Mouse (Mus musculus) gastrocnemius, postnatal 25 days (tissue): ENCODE results near the gene Ces2e. TPM values are rescaled to one million over a fixed set of nuclear protein-coding genes. Genes with fewer than 3 reads are reported as not detected.
"Not testable (repeated sequence)": the region's sequence is repeated elsewhere in the genome, so short reads cannot be mapped to it uniquely, and the experiment has no call there.

Source experiments
- DNase-seq: peaks from one replicate; pipeline ENCODE4 v3.0.0; 2022
- long read RNA-seq, 2 experiments: library from polyadenylated mRNA; stranded (forward); transcript quantifications; one replicate each; pipeline ENCODE4 v2.0.0; 2021
- total RNA-seq, 2 experiments: library from RNA; stranded (reverse); gene quantifications; 1 replicate in 1 of 2; 2 replicates in 1 of 2; pipeline ENCODE4 v1.2.3; 2021

Gene Ces2e
- total RNA-seq: under 1 TPM in 1 of 2 experiments, not detected in 1; 0.11 TPM
- long read RNA-seq, experiment 1, partial matches to known transcripts: 1 of 1 reads
- long read RNA-seq, experiment 1, other reads (novel, unspliced or antisense): 0 of 1 reads
- long read RNA-seq, experiment 2, partial matches to known transcripts: 0 of 1 reads
- long read RNA-seq, experiment 2, other reads (novel, unspliced or antisense): 1 of 1 reads

- no peak for DNase-seq
Observed at GRCm38 (mm10) chr8:104925972-104926596, at the start of gene Ces2e. TSS of gene Ces2e (plus strand) at chr8:104926260.

GRCm38 (mm10) chr8:104886223-104886926 is 39.7 kb upstream of the Ces2e start:
- DNase-seq: not testable (repeated sequence)

GRCm38 (mm10) chr8:104901746-104902145 is 24.3 kb upstream of the Ces2e start:
- no peak for DNase-seq

- DNase-seq: no peak
Observed at GRCm38 (mm10) chr8:104907111-104907510, 18.9 kb upstream of the Ces2e start.

GRCm38 (mm10) chr8:104909021-104909420 is 17.0 kb upstream of the Ces2e start:
- DNase-seq: peak; percentile 91

GRCm38 (mm10) chr8:104909651-104910050 is 16.4 kb upstream of the Ces2e start:
- DNase-seq: not testable (repeated sequence)

GRCm38 (mm10) chr8:104927301-104927700 is 1.2 kb downstream of the Ces2e start:
- DNase-seq: no peak

- no peak for DNase-seq
Observed at GRCm38 (mm10) chr8:104944665-104945064, 18.6 kb downstream of the Ces2e start.

GRCm38 (mm10) chr8:104947056-104947455 is 21.0 kb downstream of the Ces2e start, which contains the start of gene Ces2f:
TSS of gene Ces2f (plus strand) at chr8:104947356.
- no peak for DNase-seq

GRCm38 (mm10) chr8:104949031-104949430 is 23.0 kb downstream of the Ces2e start:
- no peak for DNase-seq

- DNase-seq: peak; percentile 7
Observed at GRCm38 (mm10) chr8:104961537-104961961, 35.5 kb downstream of the Ces2e start, which contains the start of gene Ces2g. TSS of gene Ces2g (plus strand) at chr8:104961718.

- no peak for DNase-seq
Observed at GRCm38 (mm10) chr8:104962229-104962901, 36.3 kb downstream of the Ces2e start.

- no peak for DNase-seq
Observed at GRCm38 (mm10) chr8:104963375-104963894, 37.4 kb downstream of the Ces2e start.

- no peak for DNase-seq
Observed at GRCm38 (mm10) chr8:104984126-104984525, 58.1 kb downstream of the Ces2e start.

Other genes starting within 250 kb of the Ces2e start
- not detected for gene Ces2a, start 192.3 kb upstream of the Ces2e start, total RNA-seq
- gene Ces2b, start 94.7 kb upstream of the Ces2e start, total RNA-seq: not detected
- gene Ces2c, start 79.2 kb upstream of the Ces2e start, total RNA-seq: under 1 TPM; 0.29 to 0.84 TPM
- gene Ces2f, start 21.1 kb downstream of the Ces2e start, total RNA-seq: not detected
- gene Ces2g, start 35.5 kb downstream of the Ces2e start, total RNA-seq: 1 to 10 TPM in 1 of 2 experiments, under 1 TPM in 1; 0.38 to 1.3 TPM
- gene Ces2h, start 74.6 kb downstream of the Ces2e start, total RNA-seq: not detected
- gene Ces3a, start 122.3 kb downstream of the Ces2e start, total RNA-seq: not detected
- gene Ces3b, start 157.5 kb downstream of the Ces2e start, total RNA-seq: not detected
- gene Ces4a, start 205.5 kb downstream of the Ces2e start, total RNA-seq: not detected
- gene Cbfb, start 244.4 kb downstream of the Ces2e start, total RNA-seq: 10 to 100 TPM; 42.1 to 42.2 TPM